In the genomic region with DNA sequence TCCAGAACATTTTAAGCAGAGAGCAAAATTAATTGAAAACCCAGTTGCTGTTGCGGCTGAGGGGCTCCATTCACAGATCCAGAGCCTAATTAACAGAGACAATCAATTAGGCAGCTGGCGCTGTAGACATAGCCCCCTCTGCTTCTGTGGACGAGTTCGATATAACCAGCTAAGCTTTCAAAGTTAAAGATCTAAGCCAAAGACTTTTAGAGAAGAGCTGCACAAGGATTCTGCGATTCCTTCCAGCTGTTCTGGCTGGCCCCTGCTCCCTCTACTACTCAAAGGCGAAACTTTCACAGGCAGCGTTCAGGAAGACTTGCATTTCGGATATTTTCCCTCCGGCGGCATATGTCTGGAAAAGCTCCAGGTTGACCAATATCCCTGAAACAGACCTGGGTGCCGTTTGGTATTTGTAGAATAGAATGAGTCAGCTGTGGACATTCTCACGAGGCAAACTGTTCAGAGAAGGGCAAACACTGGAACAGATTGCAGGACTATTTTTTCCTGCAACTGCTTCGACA, we compare ENCODE assay signal across 8 mouse cellular contexts. TPM values are rescaled to one million over a fixed set of nuclear protein-coding genes. Genes with fewer than 3 reads are reported as not detected.
A peak's percentile ranks its signal among the peaks of the same experiment; 100 is the strongest.
DNase-seq lines count a peak whose midpoint lies in the region; ATAC-seq and TF ChIP-seq lines count a peak whose summit lies in the region.
"Had no signal": no experiment of that assay in that cellular context is flagged by ENCODE, and none has a peak within 500 bp of the region (broad histone marks: within the 10 kb centered on the region; RNA-seq: fewer than 3 reads in every experiment).

No protein-coding gene starts in this region.

- H3K4me3 ChIP-seq in liver, adult 2 months (ENCODE audit: insufficient read depth, low read depth, low read length) = no peak overlapping the region
- H3K4me3 ChIP-seq in forebrain, embryonic 16.5 days (replicated peaks; ENCODE audit: low read length) = no peak overlapping the region
- no peak overlapping the region for H3K4me3 ChIP-seq in neural tube, embryonic 15.5 days (replicated peaks)

- no peaks in the 10 kb centered on the region for H3K9me3 ChIP-seq in forebrain, embryonic 16.5 days (ENCODE audit: control insufficient read depth, low read length)
- no peaks in the 10 kb centered on the region for H3K9me3 ChIP-seq in neural tube, embryonic 15.5 days (replicated peaks)

- DNase-seq in liver, adult 2 months (ENCODE audit: extremely low read depth, low read depth, low spot score) = peak; percentile 33
- DNase-seq in liver = no peak
- peak; percentile 51 to 57 for DNase-seq in cerebellum, postnatal 10 days
- DNase-seq in spleen, adult 18-20 months = no peak
- no peak for DNase-seq in right cerebral cortex, postnatal 14 days
- DNase-seq: kidney, postnatal 36 days had no signal

- TF ChIP-seq CTCF in liver, adult 2 months (IDR thresholded peaks at IDR 0.05; ENCODE audit: low read depth, low read length) = no peak

- no peaks in the 10 kb centered on the region for H3K27me3 ChIP-seq in liver, adult 2 months (ENCODE audit: control insufficient read depth, insufficient read depth, low read length)
- H3K27me3 ChIP-seq in forebrain, embryonic 16.5 days (replicated peaks; ENCODE audit: control insufficient read depth, insufficient read depth, low read length) = no peaks in the 10 kb centered on the region
- no peaks in the 10 kb centered on the region for H3K27me3 ChIP-seq in neural tube, embryonic 15.5 days (replicated peaks)

- H3K36me3 ChIP-seq in liver, adult 2 months (ENCODE audit: control insufficient read depth, insufficient read depth, low read length) = no peaks in the 10 kb centered on the region
- no peaks in the 10 kb centered on the region for H3K36me3 ChIP-seq in forebrain, embryonic 16.5 days (ENCODE audit: control insufficient read depth, insufficient read depth)
- H3K36me3 ChIP-seq in neural tube, embryonic 15.5 days = no peaks in the 10 kb centered on the region

- peak; percentile 52; the same call in 1 of the 2 replicates for ATAC-seq in forebrain, embryonic 16.5 days
- ATAC-seq in neural tube, embryonic 15.5 days (ENCODE audit: low FRiP score) = no peak

- no peaks in the 10 kb centered on the region for H3K4me1 ChIP-seq in liver, adult 2 months (ENCODE audit: control insufficient read depth, insufficient read depth, low read length)
- peaks cover 17% of the 10 kb centered on the region for H3K4me1 ChIP-seq in forebrain, embryonic 16.5 days (replicated peaks; ENCODE audit: control insufficient read depth, insufficient read depth, low read length)
- H3K4me1 ChIP-seq in neural tube, embryonic 15.5 days = peaks cover 14% of the 10 kb centered on the region

- TF ChIP-seq POLR2A in liver, adult 2 months (IDR thresholded peaks at IDR 0.05; ENCODE audit: extremely low read depth, insufficient read depth, low read length) = no peak

- no peak overlapping the region for H3K27ac ChIP-seq in liver, adult 2 months (replicated peaks; ENCODE audit: insufficient read depth, low read depth, low read length)
- no peak overlapping the region for H3K27ac ChIP-seq in forebrain, embryonic 16.5 days (ENCODE audit: low read length)
- no peak overlapping the region for H3K27ac ChIP-seq in neural tube, embryonic 15.5 days (replicated peaks)

- peak overlapping the region; percentile 28 for H3K4me2 ChIP-seq in forebrain, embryonic 16.5 days (ENCODE audit: low read length)
- peak overlapping the region; percentile 28 for H3K4me2 ChIP-seq in neural tube, embryonic 15.5 days

- no peaks in the 10 kb centered on the region for H3K79me2 ChIP-seq in liver, adult 2 months (ENCODE audit: control insufficient read depth, insufficient read depth, low read length)

- H3K9ac ChIP-seq in liver, adult 2 months (ENCODE audit: low read depth, low read length) = peak overlapping the region; percentile 2; the same call in 1 of the 2 replicates
- H3K9ac ChIP-seq in forebrain, embryonic 16.5 days (replicated peaks; ENCODE audit: low read depth, low read length) = no peak overlapping the region
- H3K9ac ChIP-seq in neural tube, embryonic 15.5 days (replicated peaks) = no peak overlapping the region

- 24% methylated on average over 13 of the region's 13 CpGs for WGBS in liver, adult 2 months
- 10% methylated on average over 13 of the region's 13 CpGs for WGBS in forebrain, embryonic 16.5 days
- WGBS in neural tube, embryonic 15.5 days = 37% methylated on average over 13 of the region's 13 CpGs

RNA-seq across cellular contexts. Expression of gene Dhx40, which starts 45.0 kb away (rescaled TPM):
- 28.6 and 28.9 TPM in 2 replicates for total RNA-seq in liver, adult 2 months (2014; rRNA removed)
- 3.4 and 3.5 TPM in 2 replicates for polyA plus RNA-seq in liver, adult 2 months (2012; rRNA removed)
- 30.5 and 35.1 TPM in 2 replicates for polyA plus RNA-seq in forebrain, embryonic 16.5 days (2015; fragmentation: Nextera tagmentation; extraction: Ambion mirVana)
- polyA plus RNA-seq in neural tube, embryonic 15.5 days (2015; fragmentation: Nextera tagmentation; extraction: Ambion mirVana) = 15.5 and 15.7 TPM in 2 replicates

Comparison
In these comparisons a context has a peak if more than half of its experiments do, and no peak if none do; other contexts are left out.
1. DNase-seq: peak in liver, adult 2 months (single experiment) and cerebellum, postnatal 10 days (2 of 2); none in liver (single experiment), spleen, adult 18-20 months (0 of 2) and right cerebral cortex, postnatal 14 days (single experiment).